Mouse (Mus musculus): ENCODE data around the gene Gm49322. TPM values are rescaled to one million over a fixed set of nuclear protein-coding genes. Genes with fewer than 3 reads are reported as not detected.

Gm49322 gene
- polyA plus RNA-seq, 1 experiment from 2014 or later, result 4.9 TPM

DNA sequence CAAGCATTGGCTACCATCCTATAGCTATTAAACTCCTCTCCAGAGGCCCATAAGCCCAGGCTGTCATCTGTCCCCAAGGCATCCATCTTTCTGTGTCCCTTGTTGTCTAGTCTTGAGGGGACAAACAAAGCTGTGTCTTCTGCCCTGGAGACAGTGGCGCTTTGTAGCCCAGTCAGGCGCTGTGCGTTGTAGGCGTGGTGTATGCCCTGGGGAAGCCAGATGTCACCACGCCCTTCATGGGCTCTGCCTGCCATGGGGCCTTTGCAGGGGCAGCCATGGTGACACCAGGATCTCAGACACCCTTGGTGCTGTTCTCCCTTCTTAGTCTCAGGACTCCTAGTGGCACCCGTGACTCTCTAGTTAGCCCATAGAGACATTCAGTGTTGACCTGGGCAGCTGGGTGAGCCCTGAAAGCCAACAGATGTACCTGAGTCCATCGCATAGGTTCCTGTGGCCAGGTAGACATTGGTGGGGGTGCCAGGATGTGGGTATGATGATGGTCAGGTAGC is 1.8 kb upstream of the Gm49322 start:
- Histone ChIP-seq H3K4me1 (peaks cover 18% of the 10 kb centered on the region), H3K27ac (0 out of 2 replicates have a peak overlapping the region, but pooled peaks have one; percentile 91), H3K36me3 (peaks cover 35% of the 10 kb centered on the region), H3K27me3 (no peaks in the 10 kb centered on the region), H3K4me2 (peak overlapping the region; percentile 64), H3K4me3 (peak overlapping the region; percentile 77), H3K9me3 (no peaks in the 10 kb centered on the region), H3K9ac (peak overlapping the region; percentile 48; the same call in 1 of the 2 replicates)
- 90% methylated on average over 7 of the region's 7 CpGs for WGBS
- ATAC-seq (ENCODE audit: insufficient number of reproducible peaks, low FRiP score, low TSS enrichment, low read depth), result no peak

DNA sequence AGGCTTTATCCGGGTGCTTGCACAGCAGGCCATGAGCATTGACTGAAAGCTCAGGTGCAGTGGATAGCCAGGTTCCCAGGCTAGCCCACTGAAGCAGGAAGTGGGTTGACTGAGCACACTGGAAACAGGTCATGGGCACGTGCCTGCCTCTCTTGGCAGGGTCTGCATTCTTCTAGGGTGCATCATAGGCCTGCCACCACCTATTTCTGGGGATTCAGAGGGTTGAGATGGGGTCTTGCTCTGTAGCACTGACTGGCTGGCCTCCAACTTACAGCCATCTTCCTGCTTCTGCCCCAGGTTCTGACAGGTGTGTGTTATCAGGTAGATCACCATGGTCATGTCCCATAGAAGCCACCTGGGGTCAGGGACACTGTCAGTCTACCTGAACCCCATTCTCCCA is 833 bp upstream of the Gm49322 start:
- no peaks in the 10 kb centered on the region for H3K27me3 ChIP-seq
- peaks cover 45% of the 10 kb centered on the region for H3K36me3 ChIP-seq
- H3K4me1 ChIP-seq, result peaks cover 18% of the 10 kb centered on the region
- no peak overlapping the region for H3K4me3 ChIP-seq
- H3K27ac ChIP-seq, result no peak overlapping the region
- ATAC-seq (ENCODE audit: insufficient number of reproducible peaks, low FRiP score, low TSS enrichment, low read depth), result no peak
- H3K9me3 ChIP-seq, result no peaks in the 10 kb centered on the region
- 78% methylated on average over 2 of the region's 2 CpGs for WGBS
- no peak overlapping the region for H3K4me2 ChIP-seq
- H3K9ac ChIP-seq, result no peak overlapping the region

DNA sequence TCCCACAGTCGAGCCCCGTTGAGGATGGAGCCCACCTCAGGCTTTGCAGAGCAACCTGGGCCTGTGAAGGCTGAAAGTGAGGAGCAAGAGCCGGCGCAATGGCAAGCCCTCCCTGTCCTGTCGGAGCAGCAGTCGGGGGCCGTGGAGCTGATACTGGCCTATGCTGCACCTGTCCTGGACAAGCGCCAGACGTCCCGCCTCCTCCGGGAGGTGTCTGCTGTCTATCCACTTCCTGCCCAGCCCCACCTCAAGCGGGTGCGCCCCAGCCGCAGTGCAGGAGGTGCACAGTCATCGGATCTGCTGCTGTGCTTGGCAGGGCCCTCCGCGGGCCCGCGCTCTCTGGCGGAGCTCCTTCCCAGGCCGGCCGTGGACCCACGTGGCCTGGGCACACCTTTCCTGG is 485 bp downstream of the Gm49322 start:
- Histone ChIP-seq H3K4me2 (no peak overlapping the region), H3K27ac (no peak overlapping the region), H3K9ac (no peak overlapping the region), H3K4me1 (peaks cover 18% of the 10 kb centered on the region), H3K9me3 (no peaks in the 10 kb centered on the region), H3K27me3 (no peaks in the 10 kb centered on the region), H3K36me3 (peaks cover 52% of the 10 kb centered on the region), H3K4me3 (no peak overlapping the region)
- 89% methylated on average over 23 of the region's 23 CpGs for WGBS
- no peak for ATAC-seq (ENCODE audit: insufficient number of reproducible peaks, low FRiP score, low TSS enrichment, low read depth)

DNA sequence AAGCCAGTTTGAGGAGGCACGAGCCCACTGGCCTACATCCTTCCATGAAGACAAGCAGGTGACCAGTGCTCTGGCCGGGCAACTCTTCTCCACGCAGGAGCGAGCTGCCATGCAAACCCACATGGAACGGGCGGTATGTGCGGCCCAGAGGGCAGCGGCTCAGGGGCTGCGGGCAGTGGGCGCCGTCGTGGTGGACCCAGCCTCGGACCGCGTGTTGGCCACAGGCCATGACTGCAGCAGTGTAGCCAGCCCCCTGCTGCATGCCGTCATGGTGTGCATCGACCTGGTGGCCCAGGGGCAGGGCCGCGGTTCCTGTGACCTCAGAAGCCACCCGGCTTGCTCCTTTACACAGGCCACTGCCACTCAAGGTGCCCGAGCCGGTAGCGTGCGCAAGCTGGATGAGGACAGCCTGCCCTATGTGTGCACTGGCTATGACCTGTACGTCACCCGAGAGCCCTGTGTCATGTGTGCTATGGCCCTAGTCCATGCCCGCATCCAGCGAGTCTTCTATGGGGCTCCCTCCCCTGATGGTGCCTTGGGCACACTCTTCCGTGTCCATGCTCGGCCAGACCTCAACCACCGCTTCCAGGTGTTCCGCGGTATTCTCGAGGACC is 1.0 kb downstream of the Gm49322 start:
- no peak overlapping the region for H3K27ac ChIP-seq
- no peak overlapping the region for H3K4me2 ChIP-seq
- ATAC-seq (ENCODE audit: insufficient number of reproducible peaks, low FRiP score, low TSS enrichment, low read depth), result no peak
- 95% methylated on average over 34 of the region's 34 CpGs for WGBS
- H3K4me3 ChIP-seq, result no peak overlapping the region
- no peaks in the 10 kb centered on the region for H3K9me3 ChIP-seq
- H3K9ac ChIP-seq, result no peak overlapping the region
- no peaks in the 10 kb centered on the region for H3K27me3 ChIP-seq
- peaks cover 18% of the 10 kb centered on the region for H3K4me1 ChIP-seq
- H3K36me3 ChIP-seq, result peaks cover 56% of the 10 kb centered on the region

DNA sequence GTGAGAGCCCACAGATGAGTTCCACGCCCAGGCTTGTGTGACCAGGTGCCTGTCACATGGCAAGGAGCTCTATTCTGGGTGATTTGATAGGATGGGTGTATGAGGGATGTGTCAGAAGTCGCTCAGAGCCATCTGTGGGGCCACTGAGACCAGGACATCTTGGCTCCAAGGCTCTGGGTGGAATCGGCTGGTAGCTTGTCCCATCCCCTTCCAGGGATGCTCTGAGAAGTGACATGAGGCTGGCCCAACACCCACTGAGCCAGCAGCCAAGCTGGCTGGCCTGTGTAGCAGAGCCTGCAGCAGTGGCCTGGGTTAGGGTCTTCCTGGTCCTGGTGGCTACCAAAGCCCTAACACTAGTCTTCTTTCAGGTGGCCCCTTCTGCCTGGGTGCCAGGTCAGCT is 2.6 kb downstream of the Gm49322 start:
- H3K4me2 ChIP-seq, result no peak overlapping the region
- no peak overlapping the region for H3K4me3 ChIP-seq
- WGBS, result 85% methylated on average over 3 of the region's 3 CpGs
- peaks cover 66% of the 10 kb centered on the region for H3K36me3 ChIP-seq
- H3K9me3 ChIP-seq, result no peaks in the 10 kb centered on the region
- peaks cover 13% of the 10 kb centered on the region for H3K4me1 ChIP-seq
- no peak overlapping the region for H3K27ac ChIP-seq
- H3K27me3 ChIP-seq, result no peaks in the 10 kb centered on the region
- no peak for ATAC-seq (ENCODE audit: insufficient number of reproducible peaks, low FRiP score, low TSS enrichment, low read depth)
- no peak overlapping the region for H3K9ac ChIP-seq

DNA sequence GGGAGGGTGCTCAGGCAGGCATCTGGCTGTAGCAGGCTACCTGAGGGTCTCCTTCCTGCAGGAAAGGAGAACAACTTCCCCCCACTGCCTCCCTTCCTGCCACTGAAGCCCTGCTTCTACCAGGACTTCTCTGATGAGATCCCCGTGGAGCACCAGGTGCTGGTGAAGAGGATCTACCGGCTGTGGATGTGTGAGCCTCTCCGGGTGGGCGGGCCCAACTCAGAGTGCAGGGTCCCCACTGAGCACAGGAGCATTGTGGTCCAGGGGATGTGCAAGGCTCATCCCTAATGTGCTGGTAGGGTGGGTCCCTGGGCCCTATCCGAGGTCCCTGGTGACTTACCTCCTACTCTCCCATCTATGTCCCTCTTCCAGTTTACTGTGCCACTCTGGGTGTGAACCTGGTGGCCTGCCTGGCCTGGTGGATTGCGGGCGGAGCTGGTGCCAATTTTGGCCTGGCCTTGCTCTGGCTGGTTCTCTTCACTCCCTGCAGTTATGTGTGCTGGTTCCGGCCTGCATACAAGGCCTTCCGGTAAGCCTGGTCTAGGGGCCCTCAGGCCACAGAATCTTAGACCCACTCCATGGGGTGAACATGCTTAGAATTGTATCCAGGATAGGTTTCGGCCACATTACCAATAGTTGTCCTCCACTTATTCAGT is 3.6 kb downstream of the Gm49322 start:
- no peak overlapping the region for H3K27ac ChIP-seq
- no peaks in the 10 kb centered on the region for H3K9me3 ChIP-seq
- H3K27me3 ChIP-seq, result no peaks in the 10 kb centered on the region
- ATAC-seq (ENCODE audit: insufficient number of reproducible peaks, low FRiP score, low TSS enrichment, low read depth), result no peak
- no peak overlapping the region for H3K4me2 ChIP-seq
- WGBS, result 89% methylated on average over 10 of the region's 10 CpGs
- H3K4me1 ChIP-seq, result peaks cover 3% of the 10 kb centered on the region
- H3K4me3 ChIP-seq, result no peak overlapping the region
- H3K36me3 ChIP-seq, result peaks cover 75% of the 10 kb centered on the region
- no peak overlapping the region for H3K9ac ChIP-seq

DNA sequence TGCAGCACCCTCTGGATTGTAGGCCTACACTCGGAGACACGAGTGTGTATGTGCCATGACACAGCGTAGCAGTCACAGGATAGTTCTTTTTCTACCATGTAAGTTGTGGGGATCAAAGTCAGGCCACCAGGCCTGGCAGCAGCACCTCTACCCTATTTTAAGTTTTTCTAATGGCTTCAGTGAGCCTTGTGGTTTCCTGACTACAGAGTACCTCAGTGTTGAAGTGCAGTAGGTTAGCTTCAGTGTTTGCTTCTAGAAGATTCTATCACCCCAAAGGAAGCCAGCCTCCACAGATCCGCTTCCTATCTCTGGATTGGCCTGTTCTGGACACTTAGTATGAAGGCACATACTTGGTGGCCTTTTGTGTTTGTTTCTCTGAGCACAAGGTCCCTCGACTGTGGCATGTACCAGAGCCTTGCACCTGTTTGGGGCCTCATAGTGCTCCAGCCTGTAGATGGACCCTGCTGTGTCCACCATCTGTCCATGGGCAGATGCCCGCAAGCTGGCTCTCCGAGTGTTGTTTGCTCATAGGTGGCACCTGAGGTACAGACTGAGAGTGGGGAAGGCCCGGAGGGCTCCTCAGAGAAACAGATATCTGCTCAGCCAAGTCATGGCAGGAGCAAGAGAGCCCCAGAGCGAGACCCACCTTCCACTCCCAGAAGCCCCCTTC is 4.4 kb downstream of the Gm49322 start:
- H3K27ac ChIP-seq, result no peak overlapping the region
- H3K36me3 ChIP-seq, result peaks cover 81% of the 10 kb centered on the region
- ATAC-seq (ENCODE audit: insufficient number of reproducible peaks, low FRiP score, low TSS enrichment, low read depth), result no peak
- no peak overlapping the region for H3K4me2 ChIP-seq
- H3K27me3 ChIP-seq, result no peaks in the 10 kb centered on the region
- H3K4me3 ChIP-seq, result no peak overlapping the region
- H3K9me3 ChIP-seq, result no peaks in the 10 kb centered on the region
- H3K4me1 ChIP-seq, result no peaks in the 10 kb centered on the region
- no peak overlapping the region for H3K9ac ChIP-seq
- 92% methylated on average over 9 of the region's 9 CpGs for WGBS

DNA sequence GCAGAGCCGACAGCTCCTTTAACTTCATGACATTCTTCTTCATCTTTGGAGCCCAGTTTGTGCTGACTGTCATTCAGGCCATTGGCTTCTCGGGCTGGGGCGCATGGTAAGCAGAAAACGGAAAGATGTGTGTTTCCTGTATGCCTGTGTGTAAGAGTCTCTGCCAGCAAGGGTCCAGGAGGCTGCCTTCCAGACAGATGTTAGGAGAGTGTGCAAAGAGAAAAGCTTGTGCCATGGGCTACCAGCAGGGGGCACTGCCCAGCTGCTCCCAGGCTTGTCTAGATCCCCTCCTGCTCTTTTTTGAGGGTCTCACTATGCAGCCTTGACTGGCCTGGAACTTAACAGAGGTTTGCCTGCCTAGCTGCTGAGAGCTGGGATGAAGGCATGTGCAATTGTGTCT is 5.2 kb downstream of the Gm49322 start:
- 64% methylated on average over 4 of the region's 4 CpGs for WGBS
- no peak overlapping the region for H3K9ac ChIP-seq
- peaks cover 86% of the 10 kb centered on the region for H3K36me3 ChIP-seq
- no peak overlapping the region for H3K4me3 ChIP-seq
- H3K9me3 ChIP-seq, result no peaks in the 10 kb centered on the region
- H3K27ac ChIP-seq, result no peak overlapping the region
- ATAC-seq (ENCODE audit: insufficient number of reproducible peaks, low FRiP score, low TSS enrichment, low read depth), result no peak
- H3K27me3 ChIP-seq, result no peaks in the 10 kb centered on the region
- H3K4me2 ChIP-seq, result no peak overlapping the region
- no peaks in the 10 kb centered on the region for H3K4me1 ChIP-seq

DNA sequence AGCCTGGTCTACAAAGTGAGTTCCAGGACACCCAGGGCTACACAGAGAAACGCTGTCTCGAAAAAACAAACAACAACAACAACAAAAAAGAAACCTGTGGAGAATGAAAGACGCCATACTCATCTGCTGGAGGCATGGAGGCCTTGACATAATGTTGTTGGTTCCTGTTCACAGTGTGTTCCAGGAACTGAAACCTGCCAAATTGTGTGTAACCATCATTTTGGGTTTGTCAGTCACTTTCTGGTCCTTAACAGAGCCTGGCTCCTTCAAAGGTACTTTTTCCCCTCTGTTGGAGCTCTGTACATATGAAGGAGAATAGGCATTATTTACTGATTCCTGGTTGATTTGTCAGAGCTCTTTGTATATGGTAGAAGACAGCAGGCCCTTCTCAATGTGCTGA is 6.1 kb downstream of the Gm49322 start:
- Histone ChIP-seq H3K4me1 (no peaks in the 10 kb centered on the region), H3K27ac (no peak overlapping the region), H3K4me2 (no peak overlapping the region), H3K4me3 (no peak overlapping the region), H3K9me3 (no peaks in the 10 kb centered on the region), H3K9ac (no peak overlapping the region), H3K36me3 (peaks cover 79% of the 10 kb centered on the region), H3K27me3 (no peaks in the 10 kb centered on the region)
- no peak for ATAC-seq (ENCODE audit: insufficient number of reproducible peaks, low FRiP score, low TSS enrichment, low read depth)
- WGBS, result 91% methylated on average over 3 of the region's 3 CpGs

DNA sequence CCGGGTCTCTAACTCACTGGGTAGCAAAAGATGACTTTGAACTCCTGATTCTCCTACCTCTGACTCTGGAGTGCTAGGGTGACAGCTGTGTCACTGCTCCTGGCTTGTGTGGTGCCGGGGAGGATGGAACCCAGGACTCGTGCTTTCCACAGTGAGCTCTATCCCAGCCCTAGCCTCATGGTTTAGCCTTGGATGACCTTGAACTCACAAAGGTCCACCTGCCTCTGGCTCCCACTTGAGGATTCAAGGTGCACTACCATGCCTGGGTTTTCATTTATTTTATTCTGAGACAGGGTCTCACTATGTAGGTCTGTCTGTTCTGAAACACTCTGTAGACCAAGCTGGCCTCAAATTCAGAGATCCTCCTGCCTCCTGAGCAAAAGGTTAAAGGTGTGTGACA is 8.0 kb downstream of the Gm49322 start:
- 81% methylated on average over 3 of the region's 3 CpGs for WGBS
- no peaks in the 10 kb centered on the region for H3K27me3 ChIP-seq
- H3K4me2 ChIP-seq, result no peak overlapping the region
- H3K4me3 ChIP-seq, result no peak overlapping the region
- no peak overlapping the region for H3K9ac ChIP-seq
- no peaks in the 10 kb centered on the region for H3K9me3 ChIP-seq
- H3K27ac ChIP-seq, result no peak overlapping the region
- no peak for ATAC-seq (ENCODE audit: insufficient number of reproducible peaks, low FRiP score, low TSS enrichment, low read depth)
- peaks cover 60% of the 10 kb centered on the region for H3K36me3 ChIP-seq
- no peaks in the 10 kb centered on the region for H3K4me1 ChIP-seq

DNA sequence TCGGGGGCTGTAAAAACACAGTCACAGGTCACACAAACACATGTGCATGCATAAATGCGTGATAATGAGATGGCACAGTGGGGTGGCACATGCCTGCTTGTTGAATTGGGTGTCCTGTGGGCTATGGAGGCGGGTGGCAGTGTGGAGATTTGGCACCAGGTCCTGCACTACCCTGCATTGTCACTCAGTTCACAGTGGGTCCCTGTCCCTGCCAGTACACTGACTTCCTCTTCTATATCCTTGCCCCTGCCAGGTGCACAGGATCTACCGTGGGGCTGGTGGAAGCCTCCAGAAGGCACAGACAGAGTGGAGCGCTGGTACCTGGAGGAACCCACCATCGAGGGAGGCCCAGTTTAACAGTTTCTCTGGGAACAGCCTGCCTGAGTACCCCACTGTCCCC is 8.5 kb downstream of the Gm49322 start:
- Histone ChIP-seq H3K4me1 (no peaks in the 10 kb centered on the region), H3K4me3 (no peak overlapping the region), H3K27ac (no peak overlapping the region), H3K4me2 (no peak overlapping the region), H3K9me3 (no peaks in the 10 kb centered on the region), H3K36me3 (peaks cover 55% of the 10 kb centered on the region), H3K27me3 (no peaks in the 10 kb centered on the region), H3K9ac (no peak overlapping the region)
- no peak for ATAC-seq (ENCODE audit: insufficient number of reproducible peaks, low FRiP score, low TSS enrichment, low read depth)
- WGBS, result 87% methylated on average over 6 of the region's 6 CpGs

DNA sequence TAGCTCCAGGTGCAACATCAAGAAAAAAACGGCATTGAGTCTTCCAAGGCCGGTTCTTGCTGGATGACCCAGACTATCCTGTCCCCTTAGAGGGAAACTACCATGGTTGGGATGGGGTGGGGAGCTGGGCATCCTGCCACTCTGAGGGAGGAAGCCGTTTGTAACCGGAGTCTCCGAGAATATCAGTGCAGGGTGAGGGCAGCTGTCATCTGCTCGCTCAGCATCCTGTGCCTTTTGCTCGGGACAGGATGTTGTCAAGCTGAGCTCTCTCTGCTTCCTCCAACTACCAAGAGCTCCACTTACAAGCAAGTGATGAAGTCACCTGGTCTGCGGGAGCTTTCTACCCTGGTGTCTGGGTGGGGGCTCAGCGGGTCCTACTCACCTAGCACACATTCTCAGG is 12.4 kb downstream of the Gm49322 start:
- H3K9me3 ChIP-seq, result no peaks in the 10 kb centered on the region
- peaks cover 30% of the 10 kb centered on the region for H3K36me3 ChIP-seq
- no peak for ATAC-seq (ENCODE audit: insufficient number of reproducible peaks, low FRiP score, low TSS enrichment, low read depth)
- no peaks in the 10 kb centered on the region for H3K27me3 ChIP-seq
- no peak overlapping the region for H3K4me3 ChIP-seq
- H3K4me2 ChIP-seq, result no peak overlapping the region
- H3K9ac ChIP-seq, result no peak overlapping the region
- 70% methylated on average over 9 of the region's 9 CpGs for WGBS
- H3K27ac ChIP-seq, result peak overlapping the region; percentile 2; the same call in 1 of the 2 replicates
- peaks cover 9% of the 10 kb centered on the region for H3K4me1 ChIP-seq

Data from limb, embryonic 15.5 days (tissue).